Mouse (Mus musculus) G1E (cell line): Measurements from ENCODE around the gene Phldb1. TPM values are rescaled to one million over a fixed set of nuclear protein-coding genes. Genes with fewer than 3 reads are reported as not detected.
A peak's percentile ranks its signal among the peaks of the same experiment; 100 is the strongest.

Experiments
- ATAC-seq: 2 replicates; pipeline ENCODE4 v1.8.0; 2016; ENCODE audit warnings: mild to moderate bottlenecking; ENCODE audit not compliant: insufficient number of reproducible peaks, poor library complexity, low FRiP score, severe bottlenecking; ENCODE audit errors: extremely low read depth
- DNase-seq: peaks from one replicate; pipeline ENCODE4 v3.0.0; 2012; ENCODE audit warnings: low spot score
- H3K27me3 ChIP-seq: 2 replicates; pipeline ENCODE4 v1.6.1; 2012; ENCODE audit warnings: mild to moderate bottlenecking, low read length, inconsistent platforms; ENCODE audit not compliant: insufficient read depth
- H3K36me3 ChIP-seq: replicated peaks from 2 replicates; pipeline ENCODE3; 2012; ENCODE audit warnings: mild to moderate bottlenecking, inconsistent platforms
- H3K4me1 ChIP-seq: 2 replicates; pipeline ENCODE4 v1.6.1; 2012; ENCODE audit warnings: low read depth, low read length, inconsistent platforms, mixed read lengths; ENCODE audit not compliant: insufficient read depth
- H3K4me3 ChIP-seq: 2 replicates; pipeline ENCODE4 v1.5.1; 2012; ENCODE audit warnings: low read depth, mild to moderate bottlenecking, inconsistent platforms, low read length, moderate library complexity, mixed read lengths
- H3K9me3 ChIP-seq: replicated peaks from 2 replicates; pipeline ENCODE4 v1.6.1; 2012; ENCODE audit warnings: inconsistent platforms
- CTCF ChIP-seq: IDR thresholded peaks from 2 replicates; pipeline ENCODE4 v1.5.1; 2012; ENCODE audit warnings: low read depth, low read length, inconsistent platforms, mixed read lengths
- GATA1 ChIP-seq: IDR thresholded peaks from 2 replicates; pipeline ENCODE4 v1.6.1; 2012; ENCODE audit warnings: borderline replicate concordance, low read length, inconsistent platforms, mixed read lengths
- GATA2 ChIP-seq: IDR thresholded peaks from 2 replicates; pipeline ENCODE4 v1.6.1; 2012; ENCODE audit warnings: low read depth, low read length, inconsistent platforms, borderline replicate concordance
- POLR2AphosphoS5 ChIP-seq: IDR thresholded peaks from 2 replicates; pipeline ENCODE4 v1.6.1; 2012; ENCODE audit warnings: low read depth, low read length, inconsistent platforms; ENCODE audit not compliant: insufficient replicate concordance
- TAL1 ChIP-seq: conservative IDR thresholded peaks from 2 replicates; pipeline ENCODE4 v1.6.1; 2012; ENCODE audit warnings: low read depth, low read length, inconsistent platforms, mixed read lengths
- polyA plus RNA-seq: library from polyadenylated mRNA; stranded (reverse); fragments of >175 nt; gene quantifications from 2 replicates; pipeline ENCODE4 v1.2.3, GENCODE M21; 2012
- total RNA-seq, 2 experiments: library from RNA; stranded (forward) in 1 of 2; stranded (reverse) in 1 of 2; fragments of 200-1000 nt in 1 of 2; fragments of >200 nt in 1 of 2; fragmentation: Nextera tagmentation in 1 of 2; gene quantifications; 2 replicates each; pipeline ENCODE4 v1.2.3; 2014 to 2017

The Phldb1 gene
- total and polyA plus RNA-seq, 3 experiments, result 4.0 to 8.1 (median 7.4) TPM

GRCm38 (mm10) chr9:44737240-44737949, 2.4 kb upstream of the Phldb1 start:
- peaks cover 49% of the 10 kb centered on the region for H3K27me3 ChIP-seq
- H3K4me3 ChIP-seq, result no peak overlapping the region
- H3K4me1 ChIP-seq, result peaks cover 35% of the 10 kb centered on the region
- DNase-seq, result no peak
- TF ChIP-seq GATA1 (no peak), CTCF (no peak), POLR2AphosphoS5 (no peak), GATA2 (no peak), TAL1 (no peak)
- no peak for ATAC-seq
- peaks cover 9% of the 10 kb centered on the region for H3K36me3 ChIP-seq
- H3K9me3 ChIP-seq, result peaks cover 3% of the 10 kb centered on the region; the same call in 1 of the 2 replicates

GRCm38 (mm10) chr9:44736301-44736700, 1.3 kb upstream of the Phldb1 start:
- Histone ChIP-seq H3K27me3 (peaks cover 49% of the 10 kb centered on the region), H3K9me3 (peaks cover 3% of the 10 kb centered on the region; the same call in 1 of the 2 replicates), H3K36me3 (peaks cover 3% of the 10 kb centered on the region), H3K4me3 (no peak overlapping the region), H3K4me1 (peaks cover 44% of the 10 kb centered on the region)
- TF ChIP-seq GATA2 (no peak), TAL1 (no peak), POLR2AphosphoS5 (no peak), CTCF (no peak), GATA1 (no peak)
- DNase-seq (no peak), ATAC-seq (no peak)

GRCm38 (mm10) chr9:44735886-44736285, 888 bp upstream of the Phldb1 start:
- ATAC-seq (no peak), DNase-seq (no peak)
- Histone ChIP-seq H3K9me3 (peaks cover 3% of the 10 kb centered on the region; the same call in 1 of the 2 replicates), H3K4me3 (no peak overlapping the region), H3K36me3 (no peaks in the 10 kb centered on the region), H3K4me1 (peaks cover 45% of the 10 kb centered on the region), H3K27me3 (peaks cover 49% of the 10 kb centered on the region)
- TF ChIP-seq GATA1 (no peak), GATA2 (no peak), CTCF (no peak), POLR2AphosphoS5 (no peak), TAL1 (no peak)

- ATAC-seq, result no peak
- peaks cover 50% of the 10 kb centered on the region for H3K4me1 ChIP-seq
- H3K9me3 ChIP-seq, result peaks cover 3% of the 10 kb centered on the region; the same call in 1 of the 2 replicates
- peak overlapping the region; percentile 62; the same call in 1 of the 2 replicates for H3K4me3 ChIP-seq
- peaks cover 51% of the 10 kb centered on the region for H3K27me3 ChIP-seq
- TF ChIP-seq CTCF (no peak), POLR2AphosphoS5 (no peak), GATA1 (no peak), GATA2 (no peak), TAL1 (no peak)
- no peak for DNase-seq
- H3K36me3 ChIP-seq, result no peaks in the 10 kb centered on the region
These were observed 1.1 kb downstream of the Phldb1 start for GRCm38 (mm10) chr9:44733671-44734523.

- H3K4me3 ChIP-seq, result no peak overlapping the region; the same call in 1 of the 2 replicates
These were observed 2.0 kb downstream of the Phldb1 start for GRCm38 (mm10) chr9:44732921-44733530.

More at GRCm38 (mm10) chr9:44732921-44733530, 2.0 kb downstream of the Phldb1 start:
- TF ChIP-seq TAL1 (no peak), POLR2AphosphoS5 (no peak), GATA1 (no peak), GATA2 (no peak), CTCF (no peak)
- DNase-seq, result no peak
- H3K27me3 ChIP-seq, result peaks cover 59% of the 10 kb centered on the region
- no peak for ATAC-seq
- peaks cover 3% of the 10 kb centered on the region; the same call in 1 of the 2 replicates for H3K9me3 ChIP-seq
- no peaks in the 10 kb centered on the region for H3K36me3 ChIP-seq
- peaks cover 54% of the 10 kb centered on the region for H3K4me1 ChIP-seq
